Mouse (Mus musculus): ENCODE results near the gene Dgkh. TPM values are rescaled to one million over a fixed set of nuclear protein-coding genes. Genes with fewer than 3 reads are reported as not detected.

Gene Dgkh
- total RNA-seq, 1 experiment from 2014 or later, result 17.9 TPM

GRCm38 (mm10) chr14:78530256-78530655 lies 202.3 kb downstream of the Dgkh start:
- no peak for ATAC-seq (replicated peaks; ENCODE audit: insufficient number of reproducible peaks, low FRiP score, low TSS enrichment, poor library complexity, severe bottlenecking)

GRCm38 (mm10) chr14:78528461-78529425 lies 203.8 kb downstream of the Dgkh start:
- no peak for ATAC-seq (replicated peaks; ENCODE audit: insufficient number of reproducible peaks, low FRiP score, low TSS enrichment, poor library complexity, severe bottlenecking)

- ATAC-seq (replicated peaks; ENCODE audit: insufficient number of reproducible peaks, low FRiP score, low TSS enrichment, poor library complexity, severe bottlenecking), result no peak
Measured at GRCm38 (mm10) chr14:78526907-78527306, 205.7 kb downstream of the Dgkh start.

GRCm38 (mm10) chr14:78526475-78526874 lies 206.1 kb downstream of the Dgkh start:
- ATAC-seq (replicated peaks; ENCODE audit: insufficient number of reproducible peaks, low FRiP score, low TSS enrichment, poor library complexity, severe bottlenecking), result no peak

GRCm38 (mm10) chr14:78525611-78526457 lies 206.7 kb downstream of the Dgkh start:
- peak; percentile 27; the same call in 1 of the 2 replicates for ATAC-seq (replicated peaks; ENCODE audit: insufficient number of reproducible peaks, low FRiP score, low TSS enrichment, poor library complexity, severe bottlenecking)

GRCm38 (mm10) chr14:78525059-78525458 lies 207.5 kb downstream of the Dgkh start:
- no peak for ATAC-seq (replicated peaks; ENCODE audit: insufficient number of reproducible peaks, low FRiP score, low TSS enrichment, poor library complexity, severe bottlenecking)

GRCm38 (mm10) chr14:78510713-78511112 lies 221.9 kb downstream of the Dgkh start:
- ATAC-seq (replicated peaks; ENCODE audit: insufficient number of reproducible peaks, low FRiP score, low TSS enrichment, poor library complexity, severe bottlenecking), result no peak

GRCm38 (mm10) chr14:78509791-78510190 lies 222.8 kb downstream of the Dgkh start:
- no peak for ATAC-seq (replicated peaks; ENCODE audit: insufficient number of reproducible peaks, low FRiP score, low TSS enrichment, poor library complexity, severe bottlenecking)

Other genes with a start within 250 kb of the Dgkh start
- 23.1 to 41.9 TPM (median 32.7 TPM) in 3 replicates for gene Akap11, start 196.0 kb downstream of the Dgkh start, total RNA-seq (2017)
- gene Vwa8, start 116.3 kb upstream of the Dgkh start, total RNA-seq (2017), result 8.4 to 29.1 TPM (median 8.9 TPM) in 3 replicates

Measured in monocyte, adult 5-6 weeks (primary cell).